Mouse (Mus musculus) lung, adult 2 months (tissue): ENCODE data around the gene Nr1i3. TPM values are rescaled to one million over a fixed set of nuclear protein-coding genes. Genes with fewer than 3 reads are reported as not detected.

Source experiments
- DNase-seq: peaks from one replicate; pipeline ENCODE4 v3.0.0; 2022
- H3K4me1 ChIP-seq: fragments of 200-500 bp; 2 replicates; pipeline ENCODE4 v1.6.1; 2011; ENCODE audit warnings: low read length; ENCODE audit not compliant: control insufficient read depth, insufficient read depth
- H3K4me3 ChIP-seq: fragments of 200-500 bp; replicated peaks from 2 replicates; pipeline ENCODE3; 2011; ENCODE audit warnings: low read depth, mild to moderate bottlenecking, control low read depth, low read length; ENCODE audit errors: extremely low read depth
- CTCF ChIP-seq: fragments of 200-500 bp; IDR thresholded peaks from 2 replicates; pipeline ENCODE4 v1.5.1; 2011; ENCODE audit warnings: mild to moderate bottlenecking, low read length, control low read depth; ENCODE audit not compliant: insufficient read depth
- POLR2A ChIP-seq: fragments of 200-500 bp; IDR thresholded peaks from 2 replicates; pipeline ENCODE4 v1.6.1; 2011; ENCODE audit warnings: low read depth, mild to moderate bottlenecking, control low read depth, low read length, borderline replicate concordance; ENCODE audit errors: extremely low read depth
- whole genome bisulfite sequencing: fragments of 180-500 bp; shearing (Covaris S2); methylation state at CpG from one replicate; pipeline ENCODE4 v1.1.7; 2018; 5-methylcytosine and 5-hydroxymethylcytosine counted together
- polyA plus RNA-seq: library from polyadenylated mRNA; depleted of rRNA; stranded (reverse); fragments of >200 nt; gene quantifications from 2 replicates; pipeline ENCODE4 v1.2.3, GENCODE M21; 2012

The Nr1i3 gene
- polyA plus RNA-seq, 1 experiment = 0.25 TPM

GRCm38 (mm10) chr1:171209409-171209808, 4.4 kb upstream of the Nr1i3 start:
- no peak overlapping the region for H3K4me3 ChIP-seq
- no peaks in the 10 kb centered on the region for H3K4me1 ChIP-seq
- no peak for DNase-seq
- WGBS = 43% methylated on average over 4 of the region's 4 CpGs
- TF ChIP-seq POLR2A (no peak), CTCF (no peak)

GRCm38 (mm10) chr1:171212854-171213253, 916 bp upstream of the Nr1i3 start:
- no peak for TF ChIP-seq POLR2A
- no peak for TF ChIP-seq CTCF
- H3K4me3 ChIP-seq = no peak overlapping the region
- no peaks in the 10 kb centered on the region for H3K4me1 ChIP-seq
- WGBS = 59% methylated on average over 3 of the region's 3 CpGs
- DNase-seq = no peak

- WGBS = 84% methylated on average over 18 of the region's 18 CpGs
Observed at GRCm38 (mm10) chr1:171216241-171216955, 2.6 kb downstream of the Nr1i3 start.

GRCm38 (mm10) chr1:171220871-171221270, 7.1 kb downstream of the Nr1i3 start:
- 6% methylated on average over 10 of the region's 10 CpGs for WGBS
- H3K4me3 ChIP-seq = no peak overlapping the region
- peaks cover 9% of the 10 kb centered on the region for H3K4me1 ChIP-seq
- TF ChIP-seq POLR2A = no peak
- TF ChIP-seq CTCF = peak; percentile 94
- DNase-seq = peak; percentile 87

More at GRCm38 (mm10) chr1:171216241-171216955, 2.6 kb downstream of the Nr1i3 start:
- H3K4me3 ChIP-seq = no peak overlapping the region
- peaks cover 5% of the 10 kb centered on the region for H3K4me1 ChIP-seq
- no peak for DNase-seq
- TF ChIP-seq POLR2A (no peak), CTCF (no peak)

GRCm38 (mm10) chr1:171221281-171222193, 7.8 kb downstream of the Nr1i3 start:
- no peak for DNase-seq
- no peak for TF ChIP-seq CTCF
- no peak for TF ChIP-seq POLR2A
- 5% methylated on average over 22 of the region's 22 CpGs for WGBS
- Histone ChIP-seq H3K4me1 (peaks cover 9% of the 10 kb centered on the region), H3K4me3 (peak overlapping the region; percentile 79)

- peak within 1 kb of the TSS; percentile 79 for H3K4me3 ChIP-seq
- DNase-seq = peak; percentile 85
- H3K4me1 ChIP-seq = peaks cover 9% of the 10 kb centered on the region
- WGBS = 1% methylated on average over 28 of the region's 28 CpGs
- peak; percentile 55; the same call in 1 of the 2 replicates for TF ChIP-seq POLR2A
- TF ChIP-seq CTCF = no peak
Observed at GRCm38 (mm10) chr1:171222238-171223155, 8.7 kb downstream of the Nr1i3 start, which contains the start of gene Tomm40l. Tomm40l (minus strand) TSS chr1:171222514.

- WGBS = 52% methylated on average over 6 of the region's 6 CpGs
- TF ChIP-seq POLR2A (no peak), CTCF (no peak)
- Histone ChIP-seq H3K4me3 (peak overlapping the region; percentile 19), H3K4me1 (peaks cover 9% of the 10 kb centered on the region)
- no peak for DNase-seq
Observed at GRCm38 (mm10) chr1:171223168-171223567, 9.4 kb downstream of the Nr1i3 start.

GRCm38 (mm10) chr1:171223796-171224195, 10.0 kb downstream of the Nr1i3 start:
- H3K4me3 ChIP-seq = no peak overlapping the region
- TF ChIP-seq CTCF (no peak), POLR2A (no peak)
- peak; percentile 49 for DNase-seq
- 63% methylated on average over 2 of the region's 2 CpGs for WGBS
- H3K4me1 ChIP-seq = peaks cover 9% of the 10 kb centered on the region

- no peak for TF ChIP-seq POLR2A
- TF ChIP-seq CTCF = no peak
- 86% methylated on average over 5 of the region's 5 CpGs for WGBS
Observed at GRCm38 (mm10) chr1:171224857-171225256, 11.1 kb downstream of the Nr1i3 start, which contains the start of gene Apoa2. Apoa2 (plus strand) TSS chr1:171225054.

More at GRCm38 (mm10) chr1:171224857-171225256, 11.1 kb downstream of the Nr1i3 start, which contains the start of gene Apoa2:
- no peak for DNase-seq
- Histone ChIP-seq H3K4me1 (peaks cover 9% of the 10 kb centered on the region), H3K4me3 (no peak within 1 kb of the TSS)
